Mouse (Mus musculus): ENCODE measurements around the gene Olfr95. TPM values are rescaled to one million over a fixed set of nuclear protein-coding genes. Genes with fewer than 3 reads are reported as not detected.

Gene Olfr95
- polyA plus RNA-seq (2014; fragmentation: Illumina TruSeq; extraction: RNeasy Lipid Tissue Mini Kit (QIAGEN cat#74804); ENCODE audit: low read depth, low replicate concordance), result not detected

GRCm38 (mm10) chr17:37213018-37213417 is at the start of gene Olfr95:
Gene Olfr95 (minus strand): TSS chr17:37213118.

GRCm38 (mm10) chr17:37237230-37237629 is 24.3 kb upstream of the Olfr95 start, which contains the start of gene Olfr97:
Gene Olfr97 (minus strand): TSS chr17:37237330.

GRCm38 (mm10) chr17:37219846-37220245 is 6.9 kb upstream of the Olfr95 start, which contains the start of gene Olfr96:
Gene Olfr96 (plus strand): TSS chr17:37220146.

GRCm38 (mm10) chr17:37200894-37201293 is 12.0 kb downstream of the Olfr95 start, which contains the start of gene Olfr94:
Gene Olfr94 (minus strand): TSS chr17:37200994.

GRCm38 (mm10) chr17:37193656-37194055 is 19.3 kb downstream of the Olfr95 start, which contains the start of gene Ubd:
Gene Ubd (plus strand): TSS chr17:37193892.

GRCm38 (mm10) chr17:37161394-37161793 is 51.5 kb downstream of the Olfr95 start, which contains the start of gene Olfr93:
Gene Olfr93 (minus strand): TSS chr17:37161494.

Other genes with a start within 250 kb of the Olfr95 start
- 0.97 TPM for gene 2410137M14Rik, start 231.9 kb downstream of the Olfr95 start, polyA plus RNA-seq (2014; fragmentation: Illumina TruSeq; extraction: RNeasy Lipid Tissue Mini Kit (QIAGEN cat#74804); ENCODE audit: low read depth, low replicate concordance)
- 0.97 TPM for gene H2-M5, start 223.6 kb downstream of the Olfr95 start, polyA plus RNA-seq (2014; fragmentation: Illumina TruSeq; extraction: RNeasy Lipid Tissue Mini Kit (QIAGEN cat#74804); ENCODE audit: low read depth, low replicate concordance)
- gene Zfp57, start 212.0 kb downstream of the Olfr95 start, polyA plus RNA-seq (2014; fragmentation: Illumina TruSeq; extraction: RNeasy Lipid Tissue Mini Kit (QIAGEN cat#74804); ENCODE audit: low read depth, low replicate concordance), result 27.4 TPM
- gene Mog, start 189.7 kb downstream of the Olfr95 start, polyA plus RNA-seq (2014; fragmentation: Illumina TruSeq; extraction: RNeasy Lipid Tissue Mini Kit (QIAGEN cat#74804); ENCODE audit: low read depth, low replicate concordance), result not detected
- 10.9 TPM for gene Gabbr1, start 167.2 kb downstream of the Olfr95 start, polyA plus RNA-seq (2014; fragmentation: Illumina TruSeq; extraction: RNeasy Lipid Tissue Mini Kit (QIAGEN cat#74804); ENCODE audit: low read depth, low replicate concordance)
- not detected for gene Olfr90, start 124.6 kb downstream of the Olfr95 start, polyA plus RNA-seq (2014; fragmentation: Illumina TruSeq; extraction: RNeasy Lipid Tissue Mini Kit (QIAGEN cat#74804); ENCODE audit: low read depth, low replicate concordance)
- gene Olfr91, start 114.8 kb downstream of the Olfr95 start, polyA plus RNA-seq (2014; fragmentation: Illumina TruSeq; extraction: RNeasy Lipid Tissue Mini Kit (QIAGEN cat#74804); ENCODE audit: low read depth, low replicate concordance), result 0.07 TPM
- gene Olfr92, start 93.0 kb downstream of the Olfr95 start, polyA plus RNA-seq (2014; fragmentation: Illumina TruSeq; extraction: RNeasy Lipid Tissue Mini Kit (QIAGEN cat#74804); ENCODE audit: low read depth, low replicate concordance), result not detected
- 0.90 TPM for gene Olfr93, start 51.6 kb downstream of the Olfr95 start, polyA plus RNA-seq (2014; fragmentation: Illumina TruSeq; extraction: RNeasy Lipid Tissue Mini Kit (QIAGEN cat#74804); ENCODE audit: low read depth, low replicate concordance)
- gene Ubd, start 19.2 kb downstream of the Olfr95 start, polyA plus RNA-seq (2014; fragmentation: Illumina TruSeq; extraction: RNeasy Lipid Tissue Mini Kit (QIAGEN cat#74804); ENCODE audit: low read depth, low replicate concordance), result not detected
- not detected for gene Olfr94, start 12.1 kb downstream of the Olfr95 start, polyA plus RNA-seq (2014; fragmentation: Illumina TruSeq; extraction: RNeasy Lipid Tissue Mini Kit (QIAGEN cat#74804); ENCODE audit: low read depth, low replicate concordance)
- gene Olfr96, start 7.0 kb upstream of the Olfr95 start, polyA plus RNA-seq (2014; fragmentation: Illumina TruSeq; extraction: RNeasy Lipid Tissue Mini Kit (QIAGEN cat#74804); ENCODE audit: low read depth, low replicate concordance), result not detected
- not detected for gene Olfr97, start 24.2 kb upstream of the Olfr95 start, polyA plus RNA-seq (2014; fragmentation: Illumina TruSeq; extraction: RNeasy Lipid Tissue Mini Kit (QIAGEN cat#74804); ENCODE audit: low read depth, low replicate concordance)
- gene Olfr98, start 50.6 kb upstream of the Olfr95 start, polyA plus RNA-seq (2014; fragmentation: Illumina TruSeq; extraction: RNeasy Lipid Tissue Mini Kit (QIAGEN cat#74804); ENCODE audit: low read depth, low replicate concordance), result not detected
- gene H2-M3, start 57.1 kb upstream of the Olfr95 start, polyA plus RNA-seq (2014; fragmentation: Illumina TruSeq; extraction: RNeasy Lipid Tissue Mini Kit (QIAGEN cat#74804); ENCODE audit: low read depth, low replicate concordance), result 0.28 TPM
- not detected for gene Olfr99, start 70.3 kb upstream of the Olfr95 start, polyA plus RNA-seq (2014; fragmentation: Illumina TruSeq; extraction: RNeasy Lipid Tissue Mini Kit (QIAGEN cat#74804); ENCODE audit: low read depth, low replicate concordance)
- not detected for gene Olfr101, start 91.2 kb upstream of the Olfr95 start, polyA plus RNA-seq (2014; fragmentation: Illumina TruSeq; extraction: RNeasy Lipid Tissue Mini Kit (QIAGEN cat#74804); ENCODE audit: low read depth, low replicate concordance)
- gene Olfr102, start 103.9 kb upstream of the Olfr95 start, polyA plus RNA-seq (2014; fragmentation: Illumina TruSeq; extraction: RNeasy Lipid Tissue Mini Kit (QIAGEN cat#74804); ENCODE audit: low read depth, low replicate concordance), result 0.14 TPM
- gene Olfr103, start 126.6 kb upstream of the Olfr95 start, polyA plus RNA-seq (2014; fragmentation: Illumina TruSeq; extraction: RNeasy Lipid Tissue Mini Kit (QIAGEN cat#74804); ENCODE audit: low read depth, low replicate concordance), result not detected
- not detected for gene Olfr104-ps, start 146.5 kb upstream of the Olfr95 start, polyA plus RNA-seq (2014; fragmentation: Illumina TruSeq; extraction: RNeasy Lipid Tissue Mini Kit (QIAGEN cat#74804); ENCODE audit: low read depth, low replicate concordance)
- not detected for gene Olfr105-ps, start 165.9 kb upstream of the Olfr95 start, polyA plus RNA-seq (2014; fragmentation: Illumina TruSeq; extraction: RNeasy Lipid Tissue Mini Kit (QIAGEN cat#74804); ENCODE audit: low read depth, low replicate concordance)
- not detected for gene Olfr106-ps, start 177.3 kb upstream of the Olfr95 start, polyA plus RNA-seq (2014; fragmentation: Illumina TruSeq; extraction: RNeasy Lipid Tissue Mini Kit (QIAGEN cat#74804); ENCODE audit: low read depth, low replicate concordance)
- gene Olfr107, start 186.1 kb upstream of the Olfr95 start, polyA plus RNA-seq (2014; fragmentation: Illumina TruSeq; extraction: RNeasy Lipid Tissue Mini Kit (QIAGEN cat#74804); ENCODE audit: low read depth, low replicate concordance), result not detected
- not detected for gene Olfr108, start 232.4 kb upstream of the Olfr95 start, polyA plus RNA-seq (2014; fragmentation: Illumina TruSeq; extraction: RNeasy Lipid Tissue Mini Kit (QIAGEN cat#74804); ENCODE audit: low read depth, low replicate concordance)
- not detected for gene Olfr109, start 245.8 kb upstream of the Olfr95 start, polyA plus RNA-seq (2014; fragmentation: Illumina TruSeq; extraction: RNeasy Lipid Tissue Mini Kit (QIAGEN cat#74804); ENCODE audit: low read depth, low replicate concordance)